Mouse (Mus musculus) gastrocnemius, postnatal 4 days (tissue): ENCODE results near the gene Slc36a1. TPM values are rescaled to one million over a fixed set of nuclear protein-coding genes. Genes with fewer than 3 reads are reported as not detected.

Experiments
- DNase-seq, 2 experiments: peaks; one replicate each; pipeline ENCODE4 v3.0.0; 2021 to 2022; ENCODE audit warnings: low spot score in 2 of 2, mixed read lengths in 2 of 2
- total RNA-seq, 2 experiments: library from RNA; stranded (reverse); gene quantifications; 2 replicates each; pipeline ENCODE4 v1.2.3; 2021

Slc36a1 gene
- total RNA-seq, 2 experiments from 2014 or later = 9.6 to 11.1 TPM

DNA sequence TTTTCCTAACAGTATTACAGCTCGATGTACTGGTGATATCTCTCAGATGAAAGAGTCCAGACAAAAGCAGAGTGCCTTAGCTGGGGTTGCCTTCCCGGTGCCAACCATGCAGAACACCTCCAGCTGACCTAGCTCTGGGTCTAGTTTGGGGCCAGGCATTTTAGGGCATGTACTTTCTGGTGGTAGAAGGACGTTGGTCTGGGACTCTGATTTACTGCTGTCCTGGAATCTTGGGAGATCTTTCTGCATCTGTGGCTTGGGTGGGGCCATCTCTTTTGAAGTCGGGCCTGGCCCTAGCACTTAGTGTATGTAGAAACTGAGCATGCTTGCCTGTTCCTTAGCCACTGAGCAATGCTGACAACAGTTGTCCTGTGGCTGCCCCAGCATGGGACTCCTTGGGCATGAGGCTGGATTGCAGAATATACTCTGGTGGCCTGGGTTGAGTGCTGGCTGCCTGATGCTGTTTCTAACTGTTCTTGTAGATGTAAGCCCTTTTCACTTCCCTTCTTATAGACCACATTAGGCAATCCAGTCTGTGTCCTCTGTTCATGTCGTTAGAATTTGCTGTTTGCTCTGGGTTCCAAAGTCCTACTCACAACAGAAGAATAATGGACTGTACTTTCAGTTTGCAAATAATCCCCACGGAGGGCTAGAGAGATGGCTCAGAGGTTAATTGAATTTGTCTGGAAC lies 4.0 kb downstream of the Slc36a1 start:
- no peak for DNase-seq

GRCm38 (mm10) chr11:55209032-55209431 lies 4.9 kb downstream of the Slc36a1 start:
- DNase-seq = no peak

GRCm38 (mm10) chr11:55209626-55210353 lies 5.6 kb downstream of the Slc36a1 start:
- DNase-seq = no peak

DNA sequence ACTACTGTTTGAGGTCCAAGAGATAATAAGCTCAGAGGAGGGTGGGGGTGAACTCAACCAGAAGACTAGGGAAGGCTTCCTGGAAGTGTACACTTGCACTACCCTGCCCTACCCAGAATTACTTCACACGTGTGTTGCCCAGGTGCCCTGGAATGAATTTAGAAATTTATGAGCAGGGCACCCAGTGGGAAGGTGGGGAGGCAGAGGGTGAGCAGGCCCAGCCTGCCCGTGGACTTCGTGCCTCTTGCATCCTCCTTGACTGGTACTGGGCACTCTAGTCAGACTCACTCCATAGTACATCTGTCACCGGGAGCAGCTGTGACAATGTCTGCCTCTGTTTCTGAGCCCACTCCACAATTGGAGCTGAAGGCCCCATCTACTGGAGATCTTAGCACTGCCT lies 9.4 kb downstream of the Slc36a1 start:
- no peak for DNase-seq

GRCm38 (mm10) chr11:55214161-55214560 lies 10.0 kb downstream of the Slc36a1 start:
- no peak for DNase-seq

GRCm38 (mm10) chr11:55214978-55215377 lies 10.8 kb downstream of the Slc36a1 start:
- DNase-seq = no peak

- no peak for DNase-seq
Measured at GRCm38 (mm10) chr11:55216061-55216460, 11.9 kb downstream of the Slc36a1 start.

- DNase-seq = no peak
Measured at GRCm38 (mm10) chr11:55216830-55217229, 12.7 kb downstream of the Slc36a1 start.

DNA sequence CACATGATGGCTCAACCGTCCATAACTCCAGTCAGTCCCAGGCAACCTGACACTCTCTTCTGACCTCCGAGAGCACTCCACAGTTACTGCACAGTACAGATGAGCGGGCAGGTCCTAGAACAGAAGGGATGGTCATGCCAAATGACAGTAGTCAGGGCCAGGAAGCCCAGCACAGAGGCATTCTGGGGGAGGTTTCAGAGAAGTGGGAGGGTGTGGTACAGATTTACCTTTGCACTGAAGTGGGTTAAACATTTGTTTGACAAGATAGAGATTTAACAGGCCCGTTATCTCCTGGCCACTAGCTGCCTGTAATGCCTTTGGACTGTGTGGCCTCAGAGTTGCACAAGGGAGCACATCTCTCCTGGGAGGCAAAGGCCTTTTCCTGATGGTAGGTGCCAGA lies 13.3 kb downstream of the Slc36a1 start:
- no peak for DNase-seq

GRCm38 (mm10) chr11:55217880-55218279 lies 13.7 kb downstream of the Slc36a1 start:
- DNase-seq = no peak

- DNase-seq = no peak
Measured at GRCm38 (mm10) chr11:55218473-55218872, 14.3 kb downstream of the Slc36a1 start.

- DNase-seq = no peak
Measured at GRCm38 (mm10) chr11:55221306-55221705, 17.2 kb downstream of the Slc36a1 start.

DNA sequence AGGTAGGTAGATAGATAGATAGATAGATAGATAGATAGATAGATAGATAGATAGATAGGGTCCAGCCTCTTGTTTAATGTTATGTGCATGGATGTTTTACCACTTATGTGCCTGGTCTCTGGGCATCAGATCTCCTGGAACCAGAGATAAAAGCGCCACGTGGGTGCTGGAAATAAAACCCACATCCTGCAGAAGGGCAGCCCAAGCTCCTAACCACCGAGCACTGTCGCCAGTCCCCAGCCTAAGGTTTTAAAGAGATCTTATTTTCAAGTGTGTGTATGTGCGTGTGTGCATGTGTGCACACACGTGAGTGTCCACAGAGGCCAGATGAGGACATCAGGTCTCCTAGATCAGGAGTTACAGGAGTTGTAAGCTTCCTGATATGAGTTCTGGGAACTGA lies 26.9 kb downstream of the Slc36a1 start:
- DNase-seq = no peak

GRCm38 (mm10) chr11:55234288-55234687 lies 30.1 kb downstream of the Slc36a1 start:
- no peak for DNase-seq

DNA sequence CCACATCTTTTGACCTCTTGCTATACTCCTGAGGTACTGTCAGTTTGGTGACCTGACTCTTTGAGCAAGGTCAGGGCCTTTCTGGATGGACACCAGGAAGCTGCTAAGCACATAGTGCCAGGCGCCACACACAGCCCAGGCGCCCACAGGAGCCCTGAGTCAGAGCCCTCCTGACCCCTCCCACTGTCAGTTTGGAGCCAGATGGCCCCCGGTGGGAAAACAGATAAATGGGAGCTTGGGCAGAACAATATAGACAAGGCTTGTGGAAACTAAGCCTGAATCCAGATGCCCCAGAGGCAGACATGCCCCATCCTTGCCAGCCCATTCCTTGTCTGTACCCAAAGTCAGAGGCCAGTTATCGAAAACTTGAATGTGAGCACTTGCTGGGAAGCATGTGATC lies 30.6 kb downstream of the Slc36a1 start:
- no peak for DNase-seq

DNA sequence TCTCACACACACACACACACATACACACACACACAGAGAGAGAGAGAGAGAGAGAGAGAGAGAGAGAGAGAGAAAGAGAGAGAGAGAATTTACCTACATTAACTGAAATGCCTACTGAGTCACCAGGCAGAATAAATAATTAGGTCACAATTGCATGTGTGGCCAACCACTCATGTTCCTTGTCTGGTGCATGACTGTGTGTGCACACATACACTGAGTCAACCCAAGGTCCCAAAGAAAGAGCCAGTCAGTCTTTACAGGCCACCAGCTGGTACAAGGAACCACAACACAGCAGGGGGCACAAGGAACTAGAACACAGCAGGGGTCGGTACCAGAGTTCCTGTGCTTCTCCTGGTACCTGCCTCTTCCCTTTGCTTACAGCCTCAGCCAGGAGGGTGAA lies 32.7 kb downstream of the Slc36a1 start:
- no peak for DNase-seq

- no peak for DNase-seq
Measured at GRCm38 (mm10) chr11:55239496-55239895, 35.3 kb downstream of the Slc36a1 start.

DNA sequence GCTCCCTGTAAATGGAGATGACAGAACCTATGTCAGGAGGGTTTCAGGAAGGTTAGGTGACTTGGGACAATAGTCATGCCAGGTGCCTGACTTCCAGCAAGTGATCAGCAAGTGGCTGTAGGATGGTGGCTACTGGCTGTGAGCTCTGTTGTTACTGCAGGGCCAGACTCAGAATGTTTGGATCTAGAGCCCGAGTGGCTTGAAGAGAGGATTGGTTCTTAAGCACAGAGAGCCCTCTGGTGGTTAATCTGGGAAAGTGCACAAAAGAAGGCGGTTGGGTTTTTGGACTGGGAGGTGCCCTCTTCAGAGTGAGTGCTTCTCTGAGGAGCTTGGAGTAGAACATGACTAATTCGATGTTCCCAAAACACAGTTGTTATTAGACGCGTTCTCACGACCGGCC lies 36.4 kb downstream of the Slc36a1 start:
- peak in 1 of 2 experiments; percentile 42 for DNase-seq

- DNase-seq = no peak
Measured at GRCm38 (mm10) chr11:55250527-55250926, 46.4 kb downstream of the Slc36a1 start.

DNA sequence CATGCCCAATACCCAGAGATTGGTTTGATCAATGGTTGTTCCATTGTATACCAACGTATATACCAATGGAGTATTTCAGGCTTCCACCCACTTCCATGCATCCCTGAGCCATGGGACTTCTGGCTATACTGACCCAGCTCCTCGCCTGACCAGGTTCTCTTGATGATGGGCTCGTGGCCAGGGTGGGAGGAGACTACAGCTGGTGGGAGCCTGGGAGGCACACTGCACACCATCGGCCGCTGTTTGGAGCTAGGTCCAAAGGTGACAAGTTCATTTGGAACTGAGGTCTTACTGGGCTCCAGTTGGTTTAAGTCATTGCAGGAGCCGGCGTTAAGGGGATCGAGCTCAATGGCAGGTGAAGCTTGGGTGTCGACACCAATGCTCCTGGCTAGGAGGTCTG lies 49.2 kb downstream of the Slc36a1 start:
- no peak for DNase-seq

DNA sequence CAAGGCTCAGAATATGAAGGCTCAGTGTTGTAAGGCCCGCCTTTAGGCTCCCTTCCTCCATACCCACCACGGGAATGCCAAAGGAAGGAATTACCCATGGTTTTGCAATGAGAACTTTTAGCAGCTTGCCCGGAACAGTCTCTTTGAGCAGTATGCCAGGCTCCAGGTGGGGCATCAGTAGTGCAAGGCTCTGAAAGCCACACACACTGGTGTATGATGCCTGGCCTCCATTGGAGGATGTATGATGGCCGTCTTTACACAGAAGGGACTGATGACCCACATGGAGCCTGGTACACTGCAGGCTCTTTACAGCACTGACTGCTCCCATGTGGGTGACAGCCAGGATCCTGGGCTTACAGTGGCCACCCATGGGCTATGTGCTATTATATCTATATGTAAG lies 57.0 kb downstream of the Slc36a1 start:
- no peak for DNase-seq

GRCm38 (mm10) chr11:55262000-55262399 lies 57.9 kb downstream of the Slc36a1 start:
- peak; percentile 34 to 66 for DNase-seq

- no peak for DNase-seq
Measured at GRCm38 (mm10) chr11:55264318-55264717, 60.2 kb downstream of the Slc36a1 start.
